Mouse (Mus musculus): ENCODE data around the gene Gm49393. TPM values are rescaled to one million over a fixed set of nuclear protein-coding genes. Genes with fewer than 3 reads are reported as not detected.
"Not testable (repeated sequence)": the region's sequence is repeated elsewhere in the genome, so short reads cannot be mapped to it uniquely, and the experiment has no call there.

The Gm49393 gene
- polyA plus RNA-seq (2014; fragmentation: Nextera tagmentation; extraction: Ambion mirVana): not detected in 2 replicates

- not testable (repeated sequence) for H3K9me3 ChIP-seq (ENCODE audit: control insufficient read depth, low read length); H3K4me1 ChIP-seq (ENCODE audit: control insufficient read depth, insufficient read depth, low read length); H3K4me2 ChIP-seq (ENCODE audit: low read length); H3K36me3 ChIP-seq (ENCODE audit: control insufficient read depth, insufficient read depth, low read length); H3K27me3 ChIP-seq (ENCODE audit: control insufficient read depth, insufficient read depth, low read length); ATAC-seq (ENCODE audit: low FRiP score, low TSS enrichment); H3K27ac ChIP-seq (replicated peaks; ENCODE audit: low read depth, low read length); H3K9ac ChIP-seq (replicated peaks; ENCODE audit: low read length); H3K4me3 ChIP-seq (replicated peaks; ENCODE audit: low read depth, low read length); DNase-seq
- WGBS: 66% methylated on average over 2 of the region's 2 CpGs
Measured at GRCm38 (mm10) chr13:60935490-60935889, at the start of gene Gm49393. Gene Gm49393, minus strand, starts transcription at chr13:60935590.

GRCm38 (mm10) chr13:60972319-60972718, 36.9 kb upstream of the Gm49393 start:
- H3K27ac ChIP-seq (replicated peaks; ENCODE audit: low read depth, low read length); H3K4me1 ChIP-seq (ENCODE audit: control insufficient read depth, insufficient read depth, low read length); DNase-seq; H3K9me3 ChIP-seq (ENCODE audit: control insufficient read depth, low read length); ATAC-seq (ENCODE audit: low FRiP score, low TSS enrichment); H3K9ac ChIP-seq (replicated peaks; ENCODE audit: low read length); H3K27me3 ChIP-seq (ENCODE audit: control insufficient read depth, insufficient read depth, low read length); H3K36me3 ChIP-seq (ENCODE audit: control insufficient read depth, insufficient read depth, low read length); H3K4me2 ChIP-seq (ENCODE audit: low read length); H3K4me3 ChIP-seq (replicated peaks; ENCODE audit: low read depth, low read length): not testable (repeated sequence)
- WGBS: 70% methylated on average over 4 of the region's 4 CpGs

GRCm38 (mm10) chr13:60963985-60964384, 28.6 kb upstream of the Gm49393 start:
- not testable (repeated sequence) for H3K9ac ChIP-seq (replicated peaks; ENCODE audit: low read length); H3K4me2 ChIP-seq (ENCODE audit: low read length); H3K4me1 ChIP-seq (ENCODE audit: control insufficient read depth, insufficient read depth, low read length); H3K27ac ChIP-seq (replicated peaks; ENCODE audit: low read depth, low read length); H3K27me3 ChIP-seq (ENCODE audit: control insufficient read depth, insufficient read depth, low read length); H3K36me3 ChIP-seq (ENCODE audit: control insufficient read depth, insufficient read depth, low read length); DNase-seq; H3K4me3 ChIP-seq (replicated peaks; ENCODE audit: low read depth, low read length); ATAC-seq (ENCODE audit: low FRiP score, low TSS enrichment)
- peaks cover 14% of the 10 kb centered on the region for H3K9me3 ChIP-seq (ENCODE audit: control insufficient read depth, low read length)
- whole genome bisulfite sequencing: 38% methylated on average over 5 of the region's 5 CpGs

- Histone ChIP-seq H3K4me2 (ENCODE audit: low read length) (no peak overlapping the region), H3K36me3 (ENCODE audit: control insufficient read depth, insufficient read depth, low read length) (no peaks in the 10 kb centered on the region), H3K27me3 (ENCODE audit: control insufficient read depth, insufficient read depth, low read length) (no peaks in the 10 kb centered on the region), H3K27ac (replicated peaks; ENCODE audit: low read depth, low read length) (no peak overlapping the region), H3K4me3 (replicated peaks; ENCODE audit: low read depth, low read length) (no peak overlapping the region), H3K9ac (replicated peaks; ENCODE audit: low read length) (no peak overlapping the region), H3K9me3 (ENCODE audit: control insufficient read depth, low read length) (peaks cover 16% of the 10 kb centered on the region), H3K4me1 (ENCODE audit: control insufficient read depth, insufficient read depth, low read length) (no peaks in the 10 kb centered on the region)
- 71% methylated on average over 5 of the region's 5 CpGs for WGBS
- DNase-seq (no peak), ATAC-seq (ENCODE audit: low FRiP score, low TSS enrichment) (no peak)
Measured at GRCm38 (mm10) chr13:60961706-60962105, 26.3 kb upstream of the Gm49393 start.

- not testable (repeated sequence) for H3K4me2 ChIP-seq (ENCODE audit: low read length); ATAC-seq (ENCODE audit: low FRiP score, low TSS enrichment); DNase-seq; H3K4me1 ChIP-seq (ENCODE audit: control insufficient read depth, insufficient read depth, low read length); H3K9ac ChIP-seq (replicated peaks; ENCODE audit: low read length); H3K27ac ChIP-seq (replicated peaks; ENCODE audit: low read depth, low read length); H3K4me3 ChIP-seq (replicated peaks; ENCODE audit: low read depth, low read length); H3K36me3 ChIP-seq (ENCODE audit: control insufficient read depth, insufficient read depth, low read length); H3K27me3 ChIP-seq (ENCODE audit: control insufficient read depth, insufficient read depth, low read length)
- 77% methylated on average over 3 of the region's 3 CpGs for WGBS
- H3K9me3 ChIP-seq (ENCODE audit: control insufficient read depth, low read length): peaks cover 17% of the 10 kb centered on the region
Measured at GRCm38 (mm10) chr13:60941884-60942283, 6.5 kb upstream of the Gm49393 start, which contains the start of gene Tpbpa. Gene Tpbpa, minus strand, starts transcription at chr13:60941984.

GRCm38 (mm10) chr13:60936500-60936901, 1.1 kb upstream of the Gm49393 start, which contains the start of the genes Gm49391 and Ctla2a:
Gene Gm49391, minus strand, starts transcription at chr13:60936571.
Gene Ctla2a, minus strand, starts transcription at chr13:60936625.
- Histone ChIP-seq H3K4me3 (replicated peaks; ENCODE audit: low read depth, low read length) (no peak within 1 kb of the TSS), H3K4me2 (ENCODE audit: low read length) (no peak within 1 kb of the TSS), H3K4me1 (ENCODE audit: control insufficient read depth, insufficient read depth, low read length) (no peaks in the 10 kb centered on the region), H3K36me3 (ENCODE audit: control insufficient read depth, insufficient read depth, low read length) (no peaks in the 10 kb centered on the region), H3K9ac (replicated peaks; ENCODE audit: low read length) (no peak within 1 kb of the TSS), H3K27ac (replicated peaks; ENCODE audit: low read depth, low read length) (no peak within 1 kb of the TSS), H3K27me3 (ENCODE audit: control insufficient read depth, insufficient read depth, low read length) (no peaks in the 10 kb centered on the region), H3K9me3 (ENCODE audit: control insufficient read depth, low read length) (peaks cover 5% of the 10 kb centered on the region; the same call in 1 of the 2 replicates)
- ATAC-seq (ENCODE audit: low FRiP score, low TSS enrichment) (no peak), DNase-seq (peak; percentile 0)
- 65% methylated on average over 5 of the region's 5 CpGs for WGBS

- H3K36me3 ChIP-seq (ENCODE audit: control insufficient read depth, insufficient read depth, low read length); H3K4me3 ChIP-seq (replicated peaks; ENCODE audit: low read depth, low read length); DNase-seq; H3K4me1 ChIP-seq (ENCODE audit: control insufficient read depth, insufficient read depth, low read length); ATAC-seq (ENCODE audit: low FRiP score, low TSS enrichment); H3K9me3 ChIP-seq (ENCODE audit: control insufficient read depth, low read length); H3K27me3 ChIP-seq (ENCODE audit: control insufficient read depth, insufficient read depth, low read length); H3K9ac ChIP-seq (replicated peaks; ENCODE audit: low read length); H3K4me2 ChIP-seq (ENCODE audit: low read length); H3K27ac ChIP-seq (replicated peaks; ENCODE audit: low read depth, low read length): not testable (repeated sequence)
- WGBS: 81% methylated on average over 2 of the region's 2 CpGs
Measured at GRCm38 (mm10) chr13:60904780-60905179, 30.6 kb downstream of the Gm49393 start, which contains the start of gene Tpbpb. Gene Tpbpb, minus strand, starts transcription at chr13:60904880.

- Histone ChIP-seq H3K36me3 (ENCODE audit: control insufficient read depth, insufficient read depth, low read length) (no peaks in the 10 kb centered on the region), H3K9me3 (ENCODE audit: control insufficient read depth, low read length) (0 out of 2 replicates have a peak, but pooled peaks cover 4% of the 10 kb centered on the region), H3K27ac (replicated peaks; ENCODE audit: low read depth, low read length) (no peak within 1 kb of the TSS), H3K27me3 (ENCODE audit: control insufficient read depth, insufficient read depth, low read length) (no peaks in the 10 kb centered on the region), H3K4me2 (ENCODE audit: low read length) (no peak within 1 kb of the TSS), H3K9ac (replicated peaks; ENCODE audit: low read length) (no peak within 1 kb of the TSS), H3K4me3 (replicated peaks; ENCODE audit: low read depth, low read length) (no peak within 1 kb of the TSS), H3K4me1 (ENCODE audit: control insufficient read depth, insufficient read depth, low read length) (no peaks in the 10 kb centered on the region)
- ATAC-seq (ENCODE audit: low FRiP score, low TSS enrichment): no peak
- DNase-seq: no peak
- WGBS: 94% methylated on average over 3 of the region's 3 CpGs
Measured at GRCm38 (mm10) chr13:60897328-60897727, 38.1 kb downstream of the Gm49393 start, which contains the start of gene Ctla2b. Gene Ctla2b, minus strand, starts transcription at chr13:60897447.

GRCm38 (mm10) chr13:60896794-60897193, 38.6 kb downstream of the Gm49393 start, which contains the start of gene Gm49392:
Gene Gm49392, minus strand, starts transcription at chr13:60896894.
- H3K27ac ChIP-seq (replicated peaks; ENCODE audit: low read depth, low read length); H3K36me3 ChIP-seq (ENCODE audit: control insufficient read depth, insufficient read depth, low read length); H3K9me3 ChIP-seq (ENCODE audit: control insufficient read depth, low read length); ATAC-seq (ENCODE audit: low FRiP score, low TSS enrichment); H3K9ac ChIP-seq (replicated peaks; ENCODE audit: low read length); H3K4me2 ChIP-seq (ENCODE audit: low read length); H3K4me3 ChIP-seq (replicated peaks; ENCODE audit: low read depth, low read length); H3K27me3 ChIP-seq (ENCODE audit: control insufficient read depth, insufficient read depth, low read length); H3K4me1 ChIP-seq (ENCODE audit: control insufficient read depth, insufficient read depth, low read length); DNase-seq: not testable (repeated sequence)
- WGBS: 85% methylated on average over 8 of the region's 8 CpGs
